Mouse (Mus musculus) ZHBTc4 (cell line): ENCODE results near the gene Ttc26.
"Not testable (repeated sequence)": the region's sequence is repeated elsewhere in the genome, so short reads cannot be mapped to it uniquely, and the experiment has no call there.

Experiments
- DNase-seq: peaks from one replicate; pipeline ENCODE4 v3.0.0-alpha.2; 2011; ENCODE audit warnings: low read depth, low spot score

The Ttc26 gene

GRCm38 (mm10) chr6:38356661-38357433 is 24.4 kb upstream of the Ttc26 start:
- not testable (repeated sequence) for DNase-seq

- peak; percentile 52 for DNase-seq
These were observed 23.5 kb upstream of the Ttc26 start for GRCm38 (mm10) chr6:38357603-38358252.

- no peak for DNase-seq
These were observed 22.8 kb upstream of the Ttc26 start for GRCm38 (mm10) chr6:38358253-38359027.

- not testable (repeated sequence) for DNase-seq
These were observed 22.1 kb upstream of the Ttc26 start for GRCm38 (mm10) chr6:38359044-38359735.

- DNase-seq, result peak; percentile 55
These were observed 21.4 kb upstream of the Ttc26 start for GRCm38 (mm10) chr6:38359736-38360499.

GRCm38 (mm10) chr6:38361065-38361464 is 20.2 kb upstream of the Ttc26 start:
- DNase-seq, result no peak

- peak; percentile 77 for DNase-seq
These were observed 19.3 kb upstream of the Ttc26 start for GRCm38 (mm10) chr6:38361937-38362336.

- DNase-seq, result peak; percentile 28
These were observed 17.9 kb upstream of the Ttc26 start for GRCm38 (mm10) chr6:38363370-38363769.

GRCm38 (mm10) chr6:38364121-38364520 is 17.1 kb upstream of the Ttc26 start:
- DNase-seq, result peak; percentile 75

GRCm38 (mm10) chr6:38369945-38370344 is 11.3 kb upstream of the Ttc26 start:
- DNase-seq, result peak; percentile 59

GRCm38 (mm10) chr6:38374271-38374670 is 7.0 kb upstream of the Ttc26 start:
- no peak for DNase-seq

GRCm38 (mm10) chr6:38380764-38381128 is 523 bp upstream of the Ttc26 start:
- no peak for DNase-seq

- DNase-seq, result peak; percentile 70
These were observed 8.4 kb downstream of the Ttc26 start for GRCm38 (mm10) chr6:38389671-38390070.

GRCm38 (mm10) chr6:38432457-38432856 is 51.2 kb downstream of the Ttc26 start:
- peak; percentile 13 for DNase-seq

GRCm38 (mm10) chr6:38433261-38434033 is 52.2 kb downstream of the Ttc26 start, which contains the start of gene Ubn2:
Gene Ubn2, plus strand, starts transcription at chr6:38433950.
- peak; percentile 99 for DNase-seq

- DNase-seq, result peak; percentile 67
These were observed 53.1 kb downstream of the Ttc26 start for GRCm38 (mm10) chr6:38434055-38435023.

- DNase-seq, result no peak
These were observed 62.6 kb downstream of the Ttc26 start for GRCm38 (mm10) chr6:38443842-38444241.

- DNase-seq, result no peak
These were observed 67.0 kb downstream of the Ttc26 start for GRCm38 (mm10) chr6:38448295-38448694.

GRCm38 (mm10) chr6:38453049-38453448 is 71.8 kb downstream of the Ttc26 start:
- no peak for DNase-seq
